Comparison of ENCODE assay signal across 7 mouse cellular contexts in the genomic region with DNA sequence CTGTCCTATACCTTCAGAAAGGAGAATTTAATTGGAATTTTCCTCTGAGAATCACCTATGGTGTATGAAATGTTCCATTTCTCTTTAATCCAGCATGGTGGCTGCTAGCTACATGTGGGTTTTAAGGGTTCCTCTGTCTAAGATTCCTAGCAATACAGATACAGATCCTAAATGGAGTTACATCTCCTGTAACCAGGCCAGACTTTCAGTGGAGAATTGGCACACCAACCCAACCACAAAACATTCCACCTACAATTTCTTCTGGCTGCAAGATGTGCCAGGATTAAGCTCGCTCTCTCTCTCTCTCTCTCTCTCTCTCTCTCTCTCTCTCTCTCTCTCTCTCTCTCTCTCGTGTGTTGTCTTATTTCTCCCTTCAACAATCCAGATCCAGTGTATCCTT.
"Had no signal": no experiment of that assay in that cellular context is flagged by ENCODE, and none has a peak within 500 bp of the region (broad histone marks: within the 10 kb centered on the region; RNA-seq: fewer than 3 reads in every experiment).

No protein-coding gene starts in this region.

- DNase-seq: liver, postnatal 0 days; lung, adult 2 months; lung, postnatal 14 days; lung, postnatal 36 days; thymus, adult 18-20 months; thymus, postnatal 14 days; thymus, postnatal 36 days had no signal
